Mouse (Mus musculus): ENCODE measurements around the gene Efemp2.
"Not testable (repeated sequence)": the region's sequence is repeated elsewhere in the genome, so short reads cannot be mapped to it uniquely, and the experiment has no call there.

The Efemp2 gene

DNA sequence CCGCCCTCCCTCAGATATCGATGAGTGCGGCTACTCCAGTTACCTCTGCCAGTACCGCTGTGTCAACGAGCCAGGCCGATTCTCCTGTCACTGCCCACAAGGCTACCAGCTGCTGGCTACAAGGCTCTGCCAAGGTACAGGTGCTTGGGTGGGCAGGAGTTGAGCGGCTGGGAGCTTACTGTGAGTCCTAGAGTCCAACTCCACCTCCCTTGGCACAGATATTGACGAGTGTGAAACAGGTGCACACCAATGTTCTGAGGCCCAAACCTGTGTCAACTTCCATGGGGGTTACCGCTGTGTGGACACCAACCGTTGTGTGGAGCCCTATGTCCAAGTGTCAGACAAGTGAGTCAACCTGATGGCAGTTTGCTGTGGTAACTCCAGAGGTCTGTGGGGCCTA is 6.3 kb downstream of the Efemp2 start:
- DNase-seq: no peak

DNA sequence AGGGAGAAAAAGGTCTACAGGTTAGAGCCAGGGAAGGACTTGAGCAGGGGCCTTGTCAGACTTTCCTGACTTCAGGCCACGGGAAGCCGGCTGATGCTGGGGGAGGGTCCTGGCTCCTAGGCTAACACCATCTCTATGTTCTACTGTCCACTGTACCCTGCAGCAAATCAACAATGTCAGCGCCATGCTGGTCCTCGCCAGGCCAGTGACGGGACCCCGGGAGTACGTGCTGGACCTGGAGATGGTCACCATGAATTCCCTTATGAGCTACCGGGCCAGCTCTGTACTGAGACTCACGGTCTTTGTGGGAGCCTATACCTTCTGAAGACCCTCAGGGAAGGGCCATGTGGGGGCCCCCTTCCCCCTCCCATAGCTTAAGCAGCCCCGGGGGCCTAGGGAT is 7.6 kb downstream of the Efemp2 start:
- DNase-seq: no peak

DNA sequence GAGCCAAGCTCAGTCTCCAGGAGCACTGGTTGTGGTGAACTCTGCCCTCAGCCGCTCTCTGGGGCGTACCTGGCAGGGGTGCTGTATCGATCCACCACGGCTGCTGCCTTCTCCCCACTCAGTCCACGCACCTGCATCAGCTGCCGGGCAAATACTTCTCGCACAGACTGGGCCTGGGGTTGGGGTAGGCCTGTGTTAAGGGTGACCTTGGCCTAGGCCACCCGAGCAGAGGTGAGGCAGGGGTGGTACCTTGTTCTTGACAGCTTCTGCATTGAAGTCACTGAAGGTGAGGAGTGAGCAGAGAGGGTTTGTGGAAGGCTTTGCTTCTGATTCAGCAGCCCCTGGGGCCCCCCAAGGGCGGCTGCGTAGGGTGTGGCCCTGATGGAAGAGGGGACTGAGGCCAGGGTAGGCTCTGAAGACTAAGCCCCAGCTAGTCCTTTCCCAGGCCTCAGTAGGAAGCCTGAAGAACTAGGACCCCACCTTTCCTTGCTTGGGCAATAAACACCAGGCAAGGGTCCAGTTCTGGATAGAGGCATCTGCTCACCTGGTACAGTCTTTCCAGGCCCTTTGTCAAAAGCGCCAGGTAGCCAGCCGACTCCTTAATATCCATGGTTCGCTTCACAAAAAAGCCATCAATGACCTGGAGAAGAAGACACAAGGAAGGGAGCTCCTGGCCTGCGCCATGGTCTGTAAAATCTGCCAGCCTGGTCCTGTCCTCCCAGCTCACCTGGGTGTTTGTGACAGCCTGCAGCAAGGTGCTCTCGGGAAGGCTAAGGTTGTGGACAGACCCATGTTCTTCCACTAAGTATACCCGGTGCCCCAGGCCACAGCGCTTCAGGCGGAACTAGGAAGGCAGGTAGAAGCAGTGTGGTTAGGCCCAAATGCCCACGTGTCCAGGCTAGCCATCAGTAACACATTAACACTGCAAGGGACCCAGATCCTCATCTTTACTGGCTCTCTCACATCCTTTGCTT is 9.9 kb downstream of the Efemp2 start:
- DNase-seq: no peak

DNA sequence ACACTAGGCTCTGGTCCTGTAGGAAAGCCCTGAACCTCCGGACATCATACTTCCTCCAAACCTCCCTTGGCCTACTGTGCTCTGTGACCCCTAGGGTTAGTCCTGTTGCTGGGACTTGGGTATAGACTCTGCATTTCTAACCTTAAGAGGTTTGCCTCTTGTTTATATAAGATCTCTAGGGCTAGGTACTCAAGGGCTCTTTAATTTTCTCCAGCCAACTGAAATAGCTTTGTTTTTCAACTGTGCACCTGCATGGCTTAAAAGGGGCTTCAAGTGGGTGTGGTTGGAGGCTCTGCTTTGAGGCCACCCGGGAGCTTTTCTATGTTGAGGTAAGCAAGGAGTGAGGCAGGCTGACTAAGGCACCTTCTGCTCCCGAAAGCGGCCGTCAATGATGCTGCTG is 10.7 kb downstream of the Efemp2 start:
- DNase-seq: no peak

DNA sequence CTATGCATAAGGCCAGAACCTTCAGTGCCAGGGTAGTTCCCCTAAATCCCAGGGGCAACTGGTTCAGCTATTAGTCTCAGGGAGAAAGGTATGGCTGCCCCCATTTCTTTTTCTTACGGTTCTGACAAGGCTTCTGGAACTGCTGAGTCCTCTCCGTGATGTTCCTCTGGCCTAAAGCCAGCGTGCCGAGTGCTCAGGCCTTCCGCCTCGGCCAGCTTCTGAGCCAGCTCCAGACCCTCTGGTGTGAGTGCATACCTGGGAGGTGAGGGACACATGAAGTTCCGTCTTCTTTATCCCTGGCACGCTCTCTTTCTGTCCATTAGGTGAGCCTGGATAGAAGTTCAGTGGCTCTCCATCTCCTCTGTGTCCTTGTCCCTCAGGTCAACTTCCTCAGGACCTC is 11.6 kb downstream of the Efemp2 start:
- DNase-seq: no peak

DNA sequence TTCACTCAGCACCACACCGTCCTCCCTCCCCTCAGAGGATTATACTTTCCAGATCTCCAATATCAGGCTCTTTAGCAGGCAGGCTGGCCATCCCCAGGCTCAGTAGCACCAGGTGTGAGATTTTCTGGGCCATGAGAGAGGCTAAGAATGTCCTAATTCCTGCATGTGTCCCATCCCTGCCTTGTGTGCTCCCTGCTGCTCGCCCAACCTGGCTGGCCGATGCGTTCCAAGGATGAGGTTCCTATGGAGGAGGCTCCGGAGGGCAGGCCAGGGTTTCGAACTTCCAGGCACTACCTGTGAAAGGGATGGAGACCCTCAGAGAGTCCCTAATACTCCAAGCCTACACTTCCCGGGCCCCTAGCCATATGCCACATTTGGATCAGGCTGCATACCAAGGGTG is 12.1 kb downstream of the Efemp2 start:
- DNase-seq: no peak

DNA sequence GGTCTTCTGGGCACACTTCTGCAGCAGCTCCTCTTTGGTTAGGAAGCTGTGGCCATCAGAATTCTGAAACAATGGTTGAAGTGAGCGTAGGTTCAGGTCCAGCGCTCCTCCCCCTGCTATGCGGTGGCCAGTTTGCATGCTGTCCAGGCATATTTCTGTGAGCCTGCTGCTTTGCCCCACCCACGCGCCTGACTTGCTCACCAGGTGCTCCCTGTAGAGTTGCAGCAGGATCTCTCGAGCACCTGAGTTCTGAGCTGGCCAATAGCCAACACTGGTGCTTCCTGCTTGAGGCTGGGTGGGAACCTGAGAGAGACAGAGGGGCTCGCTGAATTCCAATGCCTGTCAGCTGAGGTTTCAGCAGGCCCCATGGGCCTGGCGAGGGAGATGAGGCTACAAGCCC is 12.5 kb downstream of the Efemp2 start:
- DNase-seq: no peak

DNA sequence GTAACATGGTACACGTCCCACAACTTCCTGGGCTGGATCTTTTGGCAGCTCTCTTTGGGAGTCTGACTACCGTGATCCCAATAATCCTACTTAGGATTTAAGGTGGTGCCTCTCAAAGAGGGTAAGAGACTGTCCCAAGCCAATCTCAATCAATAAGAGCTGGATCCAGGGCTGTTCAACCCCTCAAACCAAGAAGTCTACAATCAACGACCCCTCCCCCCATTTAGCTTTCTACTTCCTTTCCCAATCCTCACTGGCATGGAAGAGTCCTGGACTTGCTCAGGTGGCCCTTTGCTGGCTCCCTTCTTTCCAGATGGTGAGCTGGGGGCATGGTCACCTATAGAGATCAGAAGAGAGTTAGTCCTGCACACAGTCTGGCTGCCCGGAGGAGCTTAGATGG is 13.0 kb downstream of the Efemp2 start:
- DNase-seq: no peak

DNA sequence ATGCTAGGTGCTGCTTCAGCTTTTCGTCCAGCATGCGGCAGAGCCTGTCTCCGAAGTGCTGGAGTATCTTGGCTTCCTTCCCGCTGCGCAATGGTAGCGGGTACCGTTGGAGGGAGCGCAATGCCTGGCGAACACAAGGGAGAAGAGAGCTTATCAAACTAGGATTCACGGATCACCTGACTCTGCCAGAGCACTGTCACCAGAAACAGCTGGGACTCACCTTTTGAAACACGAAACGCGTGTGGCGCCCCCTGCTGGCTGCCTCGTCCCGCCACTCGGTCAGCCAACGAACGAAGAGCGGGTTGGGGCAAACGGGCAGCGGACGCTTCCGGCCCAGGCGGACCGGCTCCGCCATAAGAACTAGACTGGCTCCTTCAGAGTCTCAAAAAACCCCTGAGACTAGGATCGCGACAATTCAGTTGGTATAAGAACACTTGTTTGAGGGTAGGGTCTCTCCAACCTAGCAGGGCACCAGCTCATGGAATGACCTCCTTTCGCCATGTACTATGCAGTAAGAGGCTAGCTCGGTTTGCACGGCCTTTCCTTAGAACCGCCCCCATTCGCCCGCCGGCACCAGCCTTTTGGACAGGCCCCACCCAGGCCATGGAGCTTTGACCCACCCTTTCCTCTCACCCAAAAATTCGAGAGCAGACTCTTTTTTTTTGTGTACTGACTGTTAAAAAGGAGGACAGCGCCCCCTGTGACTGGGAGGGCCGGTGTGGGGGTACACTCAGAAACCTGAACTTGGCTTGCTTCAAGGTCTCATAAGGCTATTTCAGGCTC is 14.2 kb downstream of the Efemp2 start, which contains the start of gene Mus81:
Gene Mus81 (minus strand): TSS at position 635 of the 783 bp plus-strand sequence.
- peak; percentile 94 to 97 for DNase-seq

DNA sequence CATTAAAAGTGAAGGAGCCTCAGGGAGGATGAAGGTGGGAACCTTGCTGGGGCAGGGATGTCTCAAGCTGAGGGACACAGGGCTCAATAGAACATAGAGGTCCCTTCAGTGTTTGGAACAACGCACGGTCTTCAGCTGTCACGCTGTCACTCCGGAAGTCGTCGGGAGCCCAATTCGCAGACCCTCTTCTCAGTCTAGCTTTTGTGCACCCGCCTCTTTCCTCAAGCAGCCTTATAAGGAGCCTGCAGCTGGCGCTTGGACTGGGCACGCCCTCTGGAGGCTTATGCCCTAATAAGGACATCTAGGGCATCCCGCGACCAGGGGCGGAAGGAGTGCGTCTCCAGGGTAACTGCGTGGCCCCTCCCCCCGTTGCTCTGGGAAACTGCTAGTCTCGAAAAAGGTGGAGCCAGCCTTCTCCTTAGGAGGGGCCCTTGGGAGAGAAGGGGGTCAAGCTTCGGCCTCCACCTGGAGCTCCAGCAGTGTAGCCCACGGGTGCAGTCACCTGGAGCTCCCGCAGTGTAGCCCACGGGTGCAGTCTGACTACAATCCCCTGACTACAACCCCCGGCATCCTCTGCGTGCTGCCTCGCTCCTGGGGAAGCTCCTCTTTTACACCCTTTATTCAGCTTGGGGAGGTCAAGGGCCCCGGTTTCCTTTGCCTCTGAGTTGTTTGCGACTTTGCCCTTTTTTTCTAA is 15.3 kb downstream of the Efemp2 start:
- DNase-seq: peak; percentile 95 to 96

DNA sequence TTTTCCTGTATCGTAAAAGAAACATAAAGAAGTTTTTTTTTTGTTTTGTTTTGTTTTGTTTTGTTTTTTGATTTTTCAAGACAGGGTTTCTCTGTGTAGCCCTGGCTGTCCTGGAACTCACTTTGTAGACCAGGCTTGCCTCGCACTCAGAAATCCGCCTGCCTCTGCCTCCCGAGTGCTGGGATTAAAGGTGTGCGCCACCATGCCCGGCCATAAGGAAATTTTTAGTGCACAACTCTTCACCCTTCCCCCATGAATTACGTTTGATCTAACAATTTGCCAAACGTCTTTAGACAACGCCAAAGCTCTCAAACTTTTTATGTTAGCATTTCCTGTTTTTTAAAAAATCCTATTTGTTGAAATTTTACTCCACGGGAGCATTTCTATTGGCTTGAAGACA is 16.0 kb downstream of the Efemp2 start:
- DNase-seq: not testable (repeated sequence)

DNA sequence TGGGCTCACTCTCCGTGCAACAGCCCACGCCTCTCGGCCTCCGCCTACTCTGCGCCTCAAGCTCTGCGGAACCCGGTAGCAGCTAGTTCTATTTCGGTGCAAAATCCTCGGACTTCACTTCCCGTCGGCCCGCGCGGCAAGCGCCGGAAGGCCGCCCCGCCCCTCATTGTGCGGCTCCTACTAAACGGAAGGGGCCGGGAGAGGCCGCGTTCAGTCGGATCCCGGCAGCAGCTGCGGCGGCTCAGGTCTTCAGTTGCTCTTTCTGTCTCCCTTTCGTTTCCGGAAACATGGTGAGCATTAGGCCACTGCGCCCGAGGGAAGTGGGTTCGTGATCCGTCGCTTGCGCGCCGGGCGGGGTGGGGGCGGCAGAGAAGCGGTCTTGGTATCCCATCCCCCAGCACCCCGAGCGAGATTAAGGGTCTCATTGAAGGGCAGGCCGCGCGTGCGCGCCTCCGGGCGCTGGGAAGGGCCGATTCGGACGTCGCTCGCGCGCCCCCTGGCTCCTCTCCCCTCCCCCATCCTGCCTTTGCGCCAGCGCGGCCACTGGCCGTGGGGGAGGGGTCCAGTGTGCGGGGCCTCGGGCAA is 16.7 kb downstream of the Efemp2 start, which contains the start of gene Cfl1:
Gene Cfl1 (plus strand): TSS at position 143 of the 585 bp plus-strand sequence.
- peak; percentile 92 to 94 for DNase-seq

DNA sequence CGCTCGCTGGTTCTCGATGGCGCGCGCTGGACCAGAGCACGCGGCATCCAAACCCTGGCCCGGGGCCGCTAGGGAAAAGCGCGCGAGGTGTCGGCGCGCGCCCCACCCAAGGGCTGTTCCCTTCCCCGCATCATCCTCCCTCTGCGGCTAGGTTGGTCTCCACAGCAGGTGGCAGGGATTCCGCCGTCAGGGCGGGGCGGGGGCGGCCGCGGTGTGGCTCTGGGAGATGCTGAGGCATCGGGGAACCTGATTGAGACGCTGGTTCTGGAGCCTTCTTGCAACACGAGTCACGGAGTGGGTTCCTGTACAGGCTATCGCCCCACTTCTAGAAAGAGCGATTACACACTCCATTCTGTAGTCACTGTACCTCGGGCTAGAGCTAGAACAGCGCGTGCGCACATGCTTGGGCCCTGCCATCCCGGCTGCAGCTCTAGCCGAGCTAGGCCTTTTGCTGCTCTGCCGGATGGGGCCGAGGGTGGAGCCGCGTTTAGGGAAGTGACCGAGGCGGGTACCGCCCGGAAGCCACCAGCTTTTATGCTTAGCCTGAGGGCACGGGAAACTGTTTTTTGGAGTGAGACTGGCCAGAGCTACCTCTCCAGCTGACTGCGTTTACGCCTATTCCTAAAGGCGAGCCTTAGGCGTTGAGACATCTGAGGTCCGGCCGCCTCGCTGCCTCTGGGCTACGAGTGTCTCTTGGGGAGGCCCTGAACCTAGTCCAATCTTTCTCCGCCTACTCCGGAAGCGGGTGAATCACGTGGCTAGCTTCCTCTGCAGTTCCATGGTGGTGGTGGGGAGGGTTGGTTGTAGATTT is 17.3 kb downstream of the Efemp2 start:
- peak; percentile 84 for DNase-seq

DNA sequence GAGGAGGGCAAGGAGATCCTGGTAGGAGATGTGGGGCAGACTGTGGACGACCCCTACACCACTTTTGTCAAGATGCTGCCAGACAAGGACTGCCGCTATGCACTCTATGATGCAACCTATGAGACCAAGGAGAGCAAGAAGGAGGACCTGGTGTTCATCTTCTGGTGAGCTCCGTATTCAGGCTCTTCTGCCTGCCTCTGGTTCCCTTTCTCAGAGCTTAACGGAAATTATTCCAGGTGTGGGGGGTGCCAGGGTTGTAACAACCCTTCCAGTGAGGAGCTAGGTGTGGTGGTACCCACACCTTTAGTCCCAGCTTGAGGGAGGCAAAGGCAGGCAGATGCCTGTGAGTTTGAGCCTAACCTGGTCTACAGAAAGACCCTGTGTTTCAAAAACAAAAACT is 18.9 kb downstream of the Efemp2 start:
- DNase-seq: no peak

DNA sequence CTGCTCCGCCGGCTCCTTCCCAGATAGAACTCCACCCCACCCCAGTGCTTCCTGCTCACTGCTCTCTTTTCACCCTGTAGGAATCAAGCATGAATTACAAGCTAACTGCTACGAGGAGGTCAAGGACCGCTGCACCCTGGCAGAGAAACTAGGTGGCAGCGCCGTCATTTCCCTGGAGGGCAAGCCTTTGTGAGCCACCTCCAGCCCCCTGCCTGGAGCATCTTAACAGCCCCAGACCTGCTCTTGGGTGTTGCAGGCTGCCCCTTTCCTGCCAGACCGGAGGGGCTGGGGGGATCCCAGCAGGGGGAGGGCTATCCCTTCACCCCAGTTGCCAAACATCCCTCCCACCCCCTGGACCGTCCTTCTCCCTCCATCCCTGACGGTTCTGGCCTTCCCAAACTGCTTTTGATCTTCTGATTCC is 19.6 kb downstream of the Efemp2 start:
- DNase-seq: not testable (repeated sequence)

DNA sequence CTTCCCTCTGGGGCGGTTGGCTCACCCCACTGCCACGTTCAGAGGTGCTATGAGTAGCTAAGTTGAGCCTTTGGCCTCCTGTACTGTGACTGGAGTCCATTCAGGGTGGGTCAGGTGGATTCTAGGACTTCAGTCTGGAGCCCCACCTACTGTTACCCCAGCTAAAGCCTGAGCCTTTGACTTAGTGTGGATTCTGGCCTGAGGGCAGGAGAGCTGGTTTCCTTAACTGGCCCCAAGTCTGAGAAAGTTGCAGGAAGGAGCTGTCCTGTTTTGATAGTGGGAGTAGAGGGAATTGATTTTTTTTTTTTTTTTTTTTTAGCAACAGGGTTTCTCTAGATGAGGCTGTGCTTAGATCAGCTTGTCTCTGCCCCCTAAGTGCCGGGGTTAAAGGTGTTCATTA is 20.6 kb downstream of the Efemp2 start:
- no peak for DNase-seq

DNA sequence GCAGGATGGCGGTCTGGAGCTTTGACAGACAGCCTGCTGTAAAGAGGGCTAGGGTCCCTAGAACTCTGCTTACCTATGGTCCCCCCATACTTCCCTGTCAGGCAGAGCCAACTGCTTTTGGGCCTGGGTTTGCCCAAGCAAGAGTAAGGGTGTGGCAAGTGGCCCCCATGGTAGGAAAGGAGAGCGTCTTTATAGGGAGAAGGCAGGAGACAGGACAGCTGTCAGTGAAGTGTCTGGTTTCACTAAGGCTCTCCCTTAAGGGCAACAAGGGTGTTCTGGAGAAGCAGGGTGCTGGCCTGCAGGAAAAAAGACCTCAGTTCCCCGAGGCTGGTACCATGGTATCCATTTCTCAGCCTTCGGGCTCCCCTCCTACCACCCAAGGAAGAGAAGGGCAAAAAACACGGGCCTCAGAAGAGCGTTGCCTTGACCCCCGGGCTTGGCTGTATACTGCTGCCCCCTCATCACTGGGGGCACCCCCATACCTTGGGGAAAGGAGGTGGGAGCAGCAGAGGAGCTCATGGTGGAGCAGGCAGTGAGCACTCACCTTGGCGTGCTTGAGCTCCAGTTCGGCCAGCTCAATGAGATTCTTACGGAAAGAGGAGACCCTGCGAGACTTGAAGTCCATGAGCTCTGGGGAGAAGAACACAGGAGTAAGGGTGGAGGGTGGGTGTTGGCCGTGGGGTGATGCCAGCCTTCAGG is 21.7 kb downstream of the Efemp2 start:
- no peak for DNase-seq

DNA sequence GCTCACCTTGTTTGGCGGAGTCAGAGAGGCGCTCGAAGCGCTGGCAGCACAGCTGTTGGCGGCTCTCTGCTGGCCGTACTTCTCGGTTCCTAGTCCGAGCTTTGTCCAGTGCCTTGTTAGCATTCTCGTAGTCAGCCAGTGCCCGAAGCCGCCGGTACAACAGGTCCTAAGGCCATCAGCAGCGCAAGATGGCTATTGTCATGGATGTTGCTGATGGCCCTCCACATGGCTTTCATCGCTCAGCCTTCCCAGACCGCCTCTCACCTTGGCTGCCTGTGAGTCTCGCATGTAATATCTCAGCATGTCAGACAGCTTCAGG is 22.3 kb downstream of the Efemp2 start:
- DNase-seq: no peak

DNA sequence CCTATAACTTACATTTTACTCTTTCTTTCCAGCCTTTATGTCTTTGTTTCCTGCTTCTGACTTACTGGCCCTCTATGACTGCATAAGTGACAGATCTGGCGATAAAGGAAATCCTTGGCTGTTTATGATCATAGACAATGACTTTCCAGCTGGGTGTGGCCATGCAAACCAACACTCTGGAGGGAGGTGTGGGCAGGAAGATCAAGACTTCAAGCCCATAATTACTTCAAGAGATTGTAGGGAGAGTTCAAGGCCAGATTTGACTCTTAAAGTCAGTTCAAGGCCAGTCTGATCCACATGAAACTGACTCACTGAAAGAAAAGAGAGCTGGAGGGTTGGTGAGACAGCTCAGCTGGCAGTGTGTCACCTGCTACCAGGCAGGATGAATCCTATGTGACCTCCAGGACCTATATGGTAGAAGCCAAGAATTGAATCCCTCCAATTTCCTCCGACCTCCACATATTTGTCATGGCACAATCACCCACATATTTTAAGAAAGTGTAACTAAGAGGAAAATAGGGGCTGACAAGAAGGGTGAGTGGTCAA is 26.6 kb downstream of the Efemp2 start:
- DNase-seq: no peak

DNA sequence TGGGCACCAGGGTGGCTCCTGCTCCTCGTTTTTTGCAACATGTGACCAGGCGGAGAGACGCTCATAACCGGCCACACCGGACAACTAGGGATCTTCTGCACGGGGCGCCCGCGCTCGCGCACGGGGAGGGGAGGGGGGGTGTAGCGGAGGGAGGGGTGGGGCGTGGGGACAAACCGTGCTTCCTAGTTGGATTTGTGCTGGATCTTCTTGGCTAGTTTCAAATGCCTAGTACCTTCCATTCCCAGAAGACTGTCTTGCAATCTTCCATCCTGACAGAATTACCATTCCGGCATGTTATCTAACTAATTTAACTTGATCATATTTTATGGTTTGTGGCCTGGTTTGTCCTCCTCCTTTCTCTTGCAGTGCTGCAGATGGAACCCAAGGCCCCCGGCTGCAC is 29.9 kb downstream of the Efemp2 start, which contains the start of gene 1700020D05Rik:
Gene 1700020D05Rik (minus strand): TSS at position 101 of the 400 bp plus-strand sequence.
- no peak for DNase-seq

Data from spleen, adult 18-20 months (tissue).